Mouse (Mus musculus) hindbrain, embryonic 12.5 days (tissue): ENCODE measurements around the gene Slc24a4. TPM values are rescaled to one million over a fixed set of nuclear protein-coding genes. Genes with fewer than 3 reads are reported as not detected.

Experiments
- ATAC-seq: fragments of 200-750 bp; cut with Nextera tagmentation; 2 replicates; pipeline ENCODE4 v1.8.0; 2017; ENCODE audit warnings: moderate TSS enrichment; ENCODE audit not compliant: low FRiP score
- H3K27ac ChIP-seq: fragments of 300-500 bp; sonication (generic); 2 replicates; pipeline ENCODE4 v1.5.1; 2016; ENCODE audit warnings: mild to moderate bottlenecking
- H3K27me3 ChIP-seq: fragments of 300-500 bp; sonication (generic); 2 replicates; pipeline ENCODE4 v1.6.1; 2016; ENCODE audit warnings: mild to moderate bottlenecking
- H3K36me3 ChIP-seq: fragments of 300-500 bp; sonication (generic); 2 replicates; pipeline ENCODE4 v1.6.1; 2016; ENCODE audit warnings: mild to moderate bottlenecking
- H3K4me1 ChIP-seq: fragments of 300-500 bp; sonication (generic); 2 replicates; pipeline ENCODE4 v1.6.1; 2016
- H3K4me2 ChIP-seq: fragments of 300-500 bp; sonication (generic); replicated peaks from 2 replicates; pipeline ENCODE4 v1.6.1; 2016; ENCODE audit warnings: mild to moderate bottlenecking
- H3K4me3 ChIP-seq: fragments of 300-500 bp; sonication (generic); 2 replicates; pipeline ENCODE4 v1.5.1; 2016; ENCODE audit warnings: mild to moderate bottlenecking
- H3K9ac ChIP-seq: fragments of 300-500 bp; sonication (generic); 2 replicates; pipeline ENCODE4 v1.6.1; 2016; ENCODE audit warnings: mild to moderate bottlenecking, moderate library complexity
- H3K9me3 ChIP-seq: fragments of 300-500 bp; sonication (generic); replicated peaks from 2 replicates; pipeline ENCODE4 v1.6.1; 2016; ENCODE audit warnings: mild to moderate bottlenecking
- WGBS: fragments of 180-500 bp; shearing (Covaris S2); methylation state at CpG from one replicate; pipeline ENCODE4 v1.1.7; 2016; 5-methylcytosine and 5-hydroxymethylcytosine counted together
- polyA plus RNA-seq: library from polyadenylated mRNA; unstranded; fragments of >200 nt; fragmentation: Nextera tagmentation; extraction: Ambion mirVana; gene quantifications from 2 replicates; pipeline ENCODE4 v1.2.1, GENCODE M21; 2016

Gene Slc24a4
- polyA plus RNA-seq, 1 experiment from 2014 or later, result 1.0 TPM

- Histone ChIP-seq H3K4me2 (no peak overlapping the region), H3K27ac (no peak overlapping the region), H3K9ac (no peak overlapping the region), H3K27me3 (no peaks in the 10 kb centered on the region), H3K4me1 (peaks cover 16% of the 10 kb centered on the region), H3K36me3 (no peaks in the 10 kb centered on the region), H3K4me3 (no peak overlapping the region), H3K9me3 (no peaks in the 10 kb centered on the region)
- ATAC-seq, result no peak
- 60% methylated on average over 6 of the region's 6 CpGs for WGBS
Measured at GRCm38 (mm10) chr12:102291686-102292085, 163.2 kb downstream of the Slc24a4 start.

- ATAC-seq, result no peak
- H3K36me3 ChIP-seq, result no peaks in the 10 kb centered on the region
- no peak overlapping the region for H3K9ac ChIP-seq
- no peaks in the 10 kb centered on the region for H3K9me3 ChIP-seq
- H3K4me2 ChIP-seq, result no peak overlapping the region
- H3K27ac ChIP-seq, result no peak overlapping the region
- WGBS, result 79% methylated on average over 7 of the region's 7 CpGs
- H3K4me3 ChIP-seq, result no peak overlapping the region
- H3K27me3 ChIP-seq, result no peaks in the 10 kb centered on the region
- H3K4me1 ChIP-seq, result peaks cover 13% of the 10 kb centered on the region; the same call in 1 of the 2 replicates
Measured at GRCm38 (mm10) chr12:102292501-102293215, 164.1 kb downstream of the Slc24a4 start.

GRCm38 (mm10) chr12:102294634-102295033, 166.1 kb downstream of the Slc24a4 start:
- H3K4me2 ChIP-seq, result no peak overlapping the region
- H3K4me1 ChIP-seq, result peaks cover 7% of the 10 kb centered on the region; the same call in 1 of the 2 replicates
- no peak overlapping the region for H3K9ac ChIP-seq
- no peaks in the 10 kb centered on the region for H3K27me3 ChIP-seq
- H3K9me3 ChIP-seq, result no peaks in the 10 kb centered on the region
- H3K27ac ChIP-seq, result no peak overlapping the region
- H3K4me3 ChIP-seq, result no peak overlapping the region
- WGBS, result 78% methylated on average over 5 of the region's 5 CpGs
- ATAC-seq, result no peak
- H3K36me3 ChIP-seq, result no peaks in the 10 kb centered on the region

GRCm38 (mm10) chr12:102295230-102295629, 166.7 kb downstream of the Slc24a4 start:
- Histone ChIP-seq H3K36me3 (no peaks in the 10 kb centered on the region), H3K27me3 (no peaks in the 10 kb centered on the region), H3K9me3 (no peaks in the 10 kb centered on the region), H3K27ac (no peak overlapping the region), H3K4me2 (no peak overlapping the region), H3K4me1 (peaks cover 7% of the 10 kb centered on the region; the same call in 1 of the 2 replicates), H3K4me3 (no peak overlapping the region), H3K9ac (no peak overlapping the region)
- 75% methylated on average over 7 of the region's 7 CpGs for WGBS
- peak; percentile 36; the same call in 1 of the 2 replicates for ATAC-seq

- no peak overlapping the region for H3K4me3 ChIP-seq
- H3K27ac ChIP-seq, result no peak overlapping the region
- peaks cover 7% of the 10 kb centered on the region; the same call in 1 of the 2 replicates for H3K4me1 ChIP-seq
- no peaks in the 10 kb centered on the region for H3K9me3 ChIP-seq
- H3K27me3 ChIP-seq, result no peaks in the 10 kb centered on the region
- no peak overlapping the region for H3K9ac ChIP-seq
- H3K4me2 ChIP-seq, result no peak overlapping the region
- no peak for ATAC-seq
- 89% methylated on average over 8 of the region's 8 CpGs for WGBS
- H3K36me3 ChIP-seq, result no peaks in the 10 kb centered on the region
Measured at GRCm38 (mm10) chr12:102295662-102296061, 167.1 kb downstream of the Slc24a4 start.

GRCm38 (mm10) chr12:102296361-102296760, 167.8 kb downstream of the Slc24a4 start:
- Histone ChIP-seq H3K9me3 (no peaks in the 10 kb centered on the region), H3K27me3 (no peaks in the 10 kb centered on the region), H3K4me1 (peaks cover 7% of the 10 kb centered on the region; the same call in 1 of the 2 replicates), H3K4me3 (no peak overlapping the region), H3K4me2 (no peak overlapping the region), H3K36me3 (no peaks in the 10 kb centered on the region), H3K27ac (no peak overlapping the region), H3K9ac (no peak overlapping the region)
- 93% methylated on average over 1 of the region's 1 CpGs for WGBS
- no peak for ATAC-seq

GRCm38 (mm10) chr12:102296967-102297366, 168.4 kb downstream of the Slc24a4 start:
- ATAC-seq, result no peak
- Histone ChIP-seq H3K27me3 (no peaks in the 10 kb centered on the region), H3K4me3 (no peak overlapping the region), H3K9me3 (no peaks in the 10 kb centered on the region), H3K9ac (no peak overlapping the region), H3K36me3 (no peaks in the 10 kb centered on the region), H3K4me2 (no peak overlapping the region), H3K27ac (no peak overlapping the region), H3K4me1 (peaks cover 5% of the 10 kb centered on the region; the same call in 1 of the 2 replicates)
- 85% methylated on average over 4 of the region's 4 CpGs for WGBS

- no peak overlapping the region for H3K9ac ChIP-seq
- no peaks in the 10 kb centered on the region for H3K36me3 ChIP-seq
- H3K27me3 ChIP-seq, result no peaks in the 10 kb centered on the region
- 66% methylated on average over 5 of the region's 5 CpGs for WGBS
- H3K27ac ChIP-seq, result no peak overlapping the region
- H3K9me3 ChIP-seq, result no peaks in the 10 kb centered on the region
- H3K4me3 ChIP-seq, result no peak overlapping the region
- ATAC-seq, result no peak
- peaks cover 19% of the 10 kb centered on the region for H3K4me1 ChIP-seq
- H3K4me2 ChIP-seq, result no peak overlapping the region
Measured at GRCm38 (mm10) chr12:102299209-102299608, 170.7 kb downstream of the Slc24a4 start.

- Histone ChIP-seq H3K36me3 (no peaks in the 10 kb centered on the region), H3K4me3 (no peak overlapping the region), H3K9ac (no peak overlapping the region), H3K27ac (no peak overlapping the region), H3K9me3 (no peaks in the 10 kb centered on the region), H3K4me2 (no peak overlapping the region), H3K27me3 (no peaks in the 10 kb centered on the region), H3K4me1 (peaks cover 27% of the 10 kb centered on the region)
- 85% methylated on average over 1 of the region's 1 CpGs for WGBS
- ATAC-seq, result no peak
Measured at GRCm38 (mm10) chr12:102301585-102301984, 173.1 kb downstream of the Slc24a4 start.

- H3K27ac ChIP-seq, result no peak overlapping the region
- no peaks in the 10 kb centered on the region for H3K9me3 ChIP-seq
- no peak for ATAC-seq
- H3K4me1 ChIP-seq, result peaks cover 27% of the 10 kb centered on the region
- H3K4me2 ChIP-seq, result no peak overlapping the region
- WGBS, result 79% methylated on average over 9 of the region's 9 CpGs
- no peaks in the 10 kb centered on the region for H3K36me3 ChIP-seq
- no peak overlapping the region for H3K9ac ChIP-seq
- no peaks in the 10 kb centered on the region for H3K27me3 ChIP-seq
- H3K4me3 ChIP-seq, result no peak overlapping the region
Measured at GRCm38 (mm10) chr12:102302322-102302721, 173.8 kb downstream of the Slc24a4 start.

GRCm38 (mm10) chr12:102302831-102303351, 174.4 kb downstream of the Slc24a4 start:
- Histone ChIP-seq H3K4me2 (no peak overlapping the region), H3K27me3 (no peaks in the 10 kb centered on the region), H3K27ac (no peak overlapping the region), H3K36me3 (no peaks in the 10 kb centered on the region), H3K9me3 (no peaks in the 10 kb centered on the region), H3K9ac (no peak overlapping the region), H3K4me3 (no peak overlapping the region), H3K4me1 (peaks cover 30% of the 10 kb centered on the region)
- 64% methylated on average over 4 of the region's 4 CpGs for WGBS
- no peak for ATAC-seq

GRCm38 (mm10) chr12:102303867-102304266, 175.3 kb downstream of the Slc24a4 start:
- Histone ChIP-seq H3K9ac (no peak overlapping the region), H3K36me3 (no peaks in the 10 kb centered on the region), H3K4me3 (no peak overlapping the region), H3K4me1 (peaks cover 39% of the 10 kb centered on the region), H3K27ac (no peak overlapping the region), H3K9me3 (no peaks in the 10 kb centered on the region), H3K27me3 (no peaks in the 10 kb centered on the region), H3K4me2 (no peak overlapping the region)
- ATAC-seq, result no peak
- WGBS, result 45% methylated on average over 7 of the region's 7 CpGs
